ENCODE assay signal across 15 mouse cellular contexts in genomic region chr1:175195806-175196205, GRCm38 (mm10).
"Had no signal": no experiment of that assay in that cellular context is flagged by ENCODE, and none has a peak within 500 bp of the region (broad histone marks: within the 10 kb centered on the region; RNA-seq: fewer than 3 reads in every experiment).

No protein-coding gene starts in this region.

- H3K27ac ChIP-seq: kidney, embryonic 15.5 days; left cerebral cortex, adult 2 months; limb, embryonic 10.5 days; liver, embryonic 15.5 days; midbrain, embryonic 13.5 days; neural tube, embryonic 15.5 days had no signal

- H3K4me3 ChIP-seq: kidney, embryonic 15.5 days; left cerebral cortex, adult 2 months; limb, embryonic 10.5 days; liver, embryonic 15.5 days; midbrain, embryonic 13.5 days; myocyte; neural tube, embryonic 15.5 days had no signal

- DNase-seq: kidney, postnatal 14 days; lung, adult 2 months; lung, postnatal 36 days; right cerebral cortex, postnatal 4 days; spleen, adult 18-20 months; thymus, adult 18-20 months; thymus, postnatal 25 days had no signal

- H3K27me3 ChIP-seq: kidney, embryonic 15.5 days; liver, embryonic 15.5 days; midbrain, embryonic 13.5 days; neural tube, embryonic 15.5 days had no signal

- H3K4me1 ChIP-seq: kidney, embryonic 15.5 days; limb, embryonic 10.5 days; liver, embryonic 15.5 days; midbrain, embryonic 13.5 days; neural tube, embryonic 15.5 days had no signal

- ATAC-seq: lung, postnatal 0 days; midbrain, embryonic 13.5 days had no signal
